Mouse (Mus musculus): ENCODE data around the gene Znfx1.

Gene Znfx1

GRCm38 (mm10) chr2:167062965-167063880, at the start of gene Znfx1:
Znfx1 (minus strand) TSS chr2:167063015.
- DNase-seq, result peak; percentile 99

- DNase-seq, result peak; percentile 46 to 53
These were observed 49.4 kb upstream of the Znfx1 start for GRCm38 (mm10) chr2:167112259-167112658.

- no peak for DNase-seq
These were observed 46.7 kb upstream of the Znfx1 start for GRCm38 (mm10) chr2:167109506-167109905.

- peak; percentile 83 to 85 for DNase-seq
These were observed 40.7 kb upstream of the Znfx1 start for GRCm38 (mm10) chr2:167103546-167103945.

- peak in 1 of 2 experiments; percentile 14 for DNase-seq
These were observed 39.1 kb upstream of the Znfx1 start for GRCm38 (mm10) chr2:167101743-167102441.

- DNase-seq, result peak; percentile 31 to 33
These were observed 31.9 kb upstream of the Znfx1 start for GRCm38 (mm10) chr2:167094688-167095087.

- no peak for DNase-seq
These were observed 30.5 kb upstream of the Znfx1 start for GRCm38 (mm10) chr2:167093171-167093900.

- no peak for DNase-seq
These were observed 27.5 kb upstream of the Znfx1 start for GRCm38 (mm10) chr2:167090271-167090670.

- no peak for DNase-seq
These were observed 24.0 kb upstream of the Znfx1 start for GRCm38 (mm10) chr2:167086836-167087235.

- no peak for DNase-seq
These were observed 23.3 kb upstream of the Znfx1 start for GRCm38 (mm10) chr2:167086092-167086491.

- no peak for DNase-seq
These were observed 18.8 kb upstream of the Znfx1 start for GRCm38 (mm10) chr2:167081639-167082038.

- DNase-seq, result no peak
These were observed 18.3 kb upstream of the Znfx1 start for GRCm38 (mm10) chr2:167081135-167081534.

GRCm38 (mm10) chr2:167080387-167080786, 17.6 kb upstream of the Znfx1 start:
- DNase-seq, result no peak

- DNase-seq, result peak; percentile 80 to 87
These were observed 16.9 kb upstream of the Znfx1 start for GRCm38 (mm10) chr2:167079535-167080257.

GRCm38 (mm10) chr2:167078931-167079495, 16.2 kb upstream of the Znfx1 start:
- DNase-seq, result peak in 1 of 2 experiments; percentile 22

- no peak for DNase-seq
These were observed 15.7 kb upstream of the Znfx1 start for GRCm38 (mm10) chr2:167078486-167078885.

GRCm38 (mm10) chr2:167077199-167077962, 14.6 kb upstream of the Znfx1 start:
- DNase-seq, result no peak

- no peak for DNase-seq
These were observed 13.9 kb upstream of the Znfx1 start for GRCm38 (mm10) chr2:167076759-167077158.

GRCm38 (mm10) chr2:167076352-167076751, 13.5 kb upstream of the Znfx1 start:
- DNase-seq, result no peak

GRCm38 (mm10) chr2:167074587-167074986, 11.8 kb upstream of the Znfx1 start:
- no peak for DNase-seq
